Mouse (Mus musculus): ENCODE data around the gene Rev1. TPM values are rescaled to one million over a fixed set of nuclear protein-coding genes. Genes with fewer than 3 reads are reported as not detected.

Gene Rev1
- polyA plus RNA-seq, 1 experiment from 2014 or later: 35.3 TPM

DNA sequence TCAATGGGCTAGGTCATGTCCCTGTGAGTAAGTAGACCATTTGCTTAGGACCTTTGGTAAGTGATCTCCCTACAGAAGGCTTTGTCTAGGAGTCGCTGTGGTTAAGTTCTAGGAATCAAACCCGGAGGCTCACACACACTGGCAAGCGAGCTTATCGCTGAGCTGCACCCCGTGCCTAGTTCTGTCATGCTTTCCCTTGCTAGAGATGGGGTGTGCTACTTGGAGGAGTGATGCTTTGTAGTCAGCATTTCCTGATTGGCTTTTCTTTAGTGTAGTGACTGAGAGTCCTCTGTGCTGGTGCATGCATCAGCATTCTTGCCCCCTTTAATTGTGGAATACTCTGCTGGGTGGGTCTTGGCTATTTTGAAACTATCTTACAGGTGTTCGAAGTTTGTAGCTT, 118.0 kb downstream of the Rev1 start:
- no peaks in the 10 kb centered on the region for H3K36me3 ChIP-seq (ENCODE audit: control insufficient read depth, insufficient read depth, low read length)
- H3K27me3 ChIP-seq (ENCODE audit: control insufficient read depth, insufficient read depth, low read depth, low read length): no peaks in the 10 kb centered on the region
- WGBS: 90% methylated on average over 6 of the region's 6 CpGs

DNA sequence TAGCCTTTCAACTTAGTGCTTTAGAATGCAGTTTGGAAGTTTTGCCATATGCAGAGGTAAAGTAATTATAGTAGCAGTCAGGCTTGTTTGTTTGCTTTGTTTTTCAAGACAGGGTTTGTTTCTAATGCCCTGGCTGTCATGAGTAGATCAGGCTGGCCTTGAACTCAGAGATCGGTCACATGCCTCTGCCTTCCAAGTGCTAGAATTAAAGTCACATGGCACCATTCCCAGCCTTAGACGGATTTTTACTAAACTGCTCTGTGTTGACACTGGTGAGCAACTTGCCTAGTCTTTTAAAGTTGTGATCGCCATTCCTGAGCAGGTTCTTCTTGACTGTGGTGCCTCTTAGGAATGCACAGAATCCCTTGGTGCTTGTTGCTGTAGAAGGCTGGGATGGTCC, 122.9 kb downstream of the Rev1 start:
- H3K4me1 ChIP-seq (ENCODE audit: control insufficient read depth, insufficient read depth, low read length): no peaks in the 10 kb centered on the region
- WGBS: 86% methylated on average over 3 of the region's 3 CpGs
- ATAC-seq: no peak

More for the DNA sequence above, 118.0 kb downstream of the Rev1 start:
- ATAC-seq: no peak
- Histone ChIP-seq H3K4me3 (ENCODE audit: low read depth, low read length) (no peak overlapping the region), H3K9me3 (replicated peaks; ENCODE audit: control insufficient read depth, low read length, poor library complexity, severe bottlenecking) (no peaks in the 10 kb centered on the region), H3K9ac (ENCODE audit: low read depth, low read length) (no peak overlapping the region), H3K4me2 (ENCODE audit: low read length) (no peak overlapping the region), H3K27ac (ENCODE audit: low read length) (no peak overlapping the region), H3K4me1 (ENCODE audit: control insufficient read depth, insufficient read depth, low read length) (no peaks in the 10 kb centered on the region)

DNA sequence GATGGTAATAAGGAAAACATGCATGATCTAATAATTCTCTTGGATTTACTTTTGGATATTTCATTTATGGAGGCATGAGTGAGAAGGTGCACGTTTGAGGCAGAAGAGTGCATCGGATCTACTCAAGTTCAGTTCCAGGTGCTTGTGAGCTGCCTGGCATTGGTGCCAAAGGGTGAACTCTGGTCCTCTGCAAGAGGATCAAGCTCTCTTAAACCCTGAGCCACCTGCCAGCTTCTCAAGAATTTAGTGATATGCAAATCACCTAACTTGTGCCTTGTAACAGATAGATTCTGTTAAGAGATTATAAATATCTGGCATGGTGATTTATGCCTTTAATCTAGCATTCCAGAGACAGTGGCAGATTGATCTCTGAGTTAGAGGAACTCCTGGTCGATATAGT, 126.6 kb downstream of the Rev1 start:
- Histone ChIP-seq H3K27me3 (ENCODE audit: control insufficient read depth, insufficient read depth, low read depth, low read length) (no peaks in the 10 kb centered on the region), H3K4me1 (ENCODE audit: control insufficient read depth, insufficient read depth, low read length) (peaks cover 12% of the 10 kb centered on the region), H3K27ac (ENCODE audit: low read length) (no peak overlapping the region), H3K36me3 (ENCODE audit: control insufficient read depth, insufficient read depth, low read length) (no peaks in the 10 kb centered on the region), H3K9me3 (replicated peaks; ENCODE audit: control insufficient read depth, low read length, poor library complexity, severe bottlenecking) (no peaks in the 10 kb centered on the region), H3K4me3 (ENCODE audit: low read depth, low read length) (no peak overlapping the region), H3K4me2 (ENCODE audit: low read length) (no peak overlapping the region), H3K9ac (ENCODE audit: low read depth, low read length) (no peak overlapping the region)
- no peak for ATAC-seq
- 87% methylated on average over 3 of the region's 3 CpGs for WGBS

More for the DNA sequence above, 122.9 kb downstream of the Rev1 start:
- Histone ChIP-seq H3K9ac (ENCODE audit: low read depth, low read length) (no peak overlapping the region), H3K4me3 (ENCODE audit: low read depth, low read length) (no peak overlapping the region), H3K27ac (ENCODE audit: low read length) (no peak overlapping the region), H3K9me3 (replicated peaks; ENCODE audit: control insufficient read depth, low read length, poor library complexity, severe bottlenecking) (no peaks in the 10 kb centered on the region), H3K4me2 (ENCODE audit: low read length) (no peak overlapping the region), H3K27me3 (ENCODE audit: control insufficient read depth, insufficient read depth, low read depth, low read length) (no peaks in the 10 kb centered on the region), H3K36me3 (ENCODE audit: control insufficient read depth, insufficient read depth, low read length) (no peaks in the 10 kb centered on the region)

Other genes starting within 250 kb of the Rev1 start
- 13.8 and 14.0 TPM in 2 replicates for gene Mitd1, start 239.4 kb downstream of the Rev1 start, polyA plus RNA-seq (2015; fragmentation: Nextera tagmentation; extraction: Ambion mirVana)
- 229 and 231 TPM in 2 replicates for gene Mrpl30, start 239.3 kb downstream of the Rev1 start, polyA plus RNA-seq (2015; fragmentation: Nextera tagmentation; extraction: Ambion mirVana)
- gene Lyg2, start 213.3 kb downstream of the Rev1 start, polyA plus RNA-seq (2015; fragmentation: Nextera tagmentation; extraction: Ambion mirVana): not detected in 2 replicates
- not detected in 2 replicates for gene Lyg1, start 172.0 kb downstream of the Rev1 start, polyA plus RNA-seq (2015; fragmentation: Nextera tagmentation; extraction: Ambion mirVana)
- 130 and 146 TPM in 2 replicates for gene Txndc9, start 131.9 kb downstream of the Rev1 start, polyA plus RNA-seq (2015; fragmentation: Nextera tagmentation; extraction: Ambion mirVana)
- 19.6 and 21.2 TPM in 2 replicates for gene Eif5b, start 131.8 kb downstream of the Rev1 start, polyA plus RNA-seq (2015; fragmentation: Nextera tagmentation; extraction: Ambion mirVana)